Mouse (Mus musculus): ENCODE measurements at regions not wholly inside any gene's neighbourhood (a gene's known extent, or its start where the extent isn't known, plus 50 kb on each side); places are given as distances from the start of the nearest gene placed in this dataset.

- no peak for DNase-seq (ENCODE audit: low spot score)
Observed at GRCm38 (mm10) chr9:72217296-72218028, 57.2 kb upstream of the Zfp280d start.

GRCm38 (mm10) chr9:72218736-72219135 is 55.9 kb upstream of the Zfp280d start:
- no peak for DNase-seq (ENCODE audit: low spot score)

- DNase-seq (ENCODE audit: low spot score): no peak
Observed at GRCm38 (mm10) chr9:72219892-72220291, 54.8 kb upstream of the Zfp280d start.

- no peak for DNase-seq (ENCODE audit: low spot score)
Observed at GRCm38 (mm10) chr9:72221333-72221732, 53.3 kb upstream of the Zfp280d start.
